Mouse (Mus musculus): ENCODE results near the gene Sec22b.

GRCm38 (mm10) chr3:97946439-97946838 lies 45.4 kb downstream of the Sec22b start:
- TF ChIP-seq CTCF (IDR thresholded peaks at IDR 0.05; ENCODE audit: low read depth, low read length) (no peak), POLR2A (IDR thresholded peaks at IDR 0.05; ENCODE audit: extremely low read depth, insufficient read depth, low read length) (no peak)

Data from liver, adult 2 months (tissue).